Mouse (Mus musculus) cerebellum, adult 18-20 months (tissue): ENCODE results near the gene Fam169b.
"Not testable (repeated sequence)": the region's sequence is repeated elsewhere in the genome, so short reads cannot be mapped to it uniquely, and the experiment has no call there.

Experiments used
- DNase-seq, 2 experiments: peaks; one replicate each; pipeline ENCODE4 v3.0.0; 2021

Fam169b gene

DNA sequence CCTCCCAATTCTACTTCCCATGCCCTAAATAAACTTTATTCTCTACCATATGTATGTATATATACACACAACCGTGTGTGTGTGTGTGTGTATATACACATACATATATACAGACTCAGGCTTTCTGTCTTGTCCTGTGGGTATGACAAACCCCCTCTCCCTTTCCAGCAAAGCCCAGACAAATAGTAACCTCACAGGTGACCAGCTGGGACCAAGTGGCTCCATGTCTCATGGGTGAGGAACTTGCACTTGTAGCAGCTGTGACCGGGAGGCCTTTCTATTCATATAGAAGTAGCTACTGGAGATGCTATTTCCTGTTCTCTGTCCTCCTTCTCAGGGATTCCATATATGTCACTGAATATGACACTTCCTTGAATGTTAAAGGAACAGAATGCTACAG, 13.9 kb downstream of the Fam169b start:
- DNase-seq: no peak

DNA sequence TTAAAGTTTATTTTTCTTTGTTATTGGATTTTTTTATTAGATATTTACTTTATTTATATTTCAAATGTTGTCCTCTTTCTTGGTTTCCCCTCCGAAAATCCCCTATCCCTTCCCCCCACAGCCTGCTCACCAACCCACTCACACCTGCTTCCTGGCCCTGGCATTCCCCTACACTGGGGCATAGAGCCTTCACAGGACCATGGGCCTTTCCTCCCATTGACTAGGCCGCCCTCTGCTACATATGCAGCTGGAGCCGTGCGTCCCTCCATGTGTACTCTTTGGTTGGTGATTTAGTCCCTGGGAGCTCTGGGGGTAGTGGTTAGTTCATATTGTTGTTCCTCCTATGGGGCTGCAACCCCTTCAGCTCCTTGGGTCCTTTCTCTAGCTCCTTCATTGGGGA, 14.4 kb downstream of the Fam169b start:
- not testable (repeated sequence) for DNase-seq

DNA sequence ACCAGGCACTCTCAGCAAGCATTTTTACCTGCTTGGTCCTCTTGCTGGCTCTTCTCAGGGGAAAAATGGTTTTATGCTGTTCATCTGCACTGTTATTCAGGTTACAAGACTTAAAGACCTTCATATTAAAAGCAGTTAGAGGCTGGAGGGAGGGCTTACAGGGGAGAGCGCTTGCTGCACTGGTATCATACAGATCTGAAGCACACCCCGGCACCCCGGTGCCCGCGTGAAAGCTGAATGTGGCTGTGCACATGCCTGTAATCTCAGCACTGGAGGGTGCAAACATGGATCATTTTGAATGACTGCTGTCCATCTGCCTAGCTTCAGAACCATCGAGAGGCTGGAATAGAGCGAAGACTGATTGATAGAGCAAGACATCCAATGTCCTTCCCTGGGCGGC, 15.4 kb downstream of the Fam169b start:
- no peak for DNase-seq

DNA sequence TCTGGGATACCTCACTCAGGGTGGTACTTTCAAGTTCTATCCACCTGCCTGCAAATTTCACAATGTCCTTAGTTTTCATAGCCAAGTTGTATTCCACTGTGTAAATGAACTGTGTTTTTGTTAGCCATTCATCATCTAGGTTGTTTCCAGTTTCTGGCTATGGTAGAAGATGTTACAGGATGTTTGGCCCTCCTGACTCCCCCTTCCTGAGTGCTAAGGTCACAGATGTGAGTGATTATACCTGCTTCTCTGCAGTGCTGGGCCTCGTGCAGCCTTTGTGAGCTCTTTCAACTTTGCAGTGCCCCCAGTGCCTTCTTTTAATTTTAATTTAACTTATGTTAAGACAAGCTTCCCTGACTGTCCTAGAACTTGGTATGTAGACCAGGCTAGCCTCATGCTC, 18.0 kb downstream of the Fam169b start:
- DNase-seq: no peak

DNA sequence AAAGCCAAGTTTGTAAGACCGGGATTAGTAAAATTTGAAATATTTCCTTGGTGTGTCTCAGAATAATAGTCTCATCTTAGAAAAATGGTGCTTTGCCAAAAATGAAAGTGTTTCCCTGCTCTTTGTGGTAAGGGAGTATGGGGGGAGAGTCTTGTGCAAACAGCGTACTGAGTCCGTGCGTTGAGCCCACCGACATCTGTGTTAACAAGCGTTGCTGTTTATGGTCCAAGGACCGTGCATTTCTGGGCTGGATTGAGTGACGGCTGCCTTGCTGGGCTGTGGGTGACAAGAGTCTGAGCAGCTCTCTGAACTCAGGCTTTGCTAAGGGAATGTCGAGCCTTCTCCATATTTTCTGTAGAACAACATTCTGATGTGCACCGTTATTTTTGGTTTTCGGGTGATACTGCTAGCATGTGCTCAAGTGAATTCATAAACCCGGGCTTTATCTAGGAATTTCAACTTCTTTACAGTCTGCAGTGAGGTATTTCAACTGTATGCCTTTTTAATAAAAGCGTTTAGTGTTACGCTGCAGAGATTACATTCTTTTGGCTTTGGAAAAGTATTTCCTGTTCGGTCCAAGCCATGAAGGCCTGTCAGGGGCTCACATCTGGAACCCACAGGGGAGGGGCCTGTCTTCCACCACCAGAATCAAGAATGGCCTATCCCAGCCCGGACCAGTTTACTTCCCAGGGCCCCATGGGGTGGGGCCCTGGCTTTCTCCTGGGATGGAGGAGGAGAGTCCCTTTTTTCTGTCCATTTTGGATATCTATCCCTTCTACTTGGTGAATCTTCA, 20.6 kb downstream of the Fam169b start:
- DNase-seq: no peak

DNA sequence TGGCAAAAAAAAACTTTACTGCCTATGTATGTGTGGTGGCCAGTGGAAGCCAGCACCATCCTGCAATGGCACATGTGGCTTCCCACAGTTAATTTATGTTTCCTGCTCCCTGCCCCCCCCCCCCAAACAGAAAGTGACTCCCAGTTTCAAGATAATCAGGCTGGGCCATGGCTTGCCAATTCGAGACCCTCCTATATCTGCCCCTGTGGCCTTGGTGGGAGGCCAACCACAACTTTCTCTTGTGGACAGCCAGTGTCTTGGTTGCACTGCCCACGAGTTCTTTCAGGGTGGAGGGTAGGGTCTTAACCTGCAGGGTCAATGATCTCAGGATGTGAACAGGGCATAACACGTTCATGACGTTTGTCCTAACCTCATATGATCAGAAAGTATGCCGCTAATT, 22.8 kb downstream of the Fam169b start:
- no peak for DNase-seq

DNA sequence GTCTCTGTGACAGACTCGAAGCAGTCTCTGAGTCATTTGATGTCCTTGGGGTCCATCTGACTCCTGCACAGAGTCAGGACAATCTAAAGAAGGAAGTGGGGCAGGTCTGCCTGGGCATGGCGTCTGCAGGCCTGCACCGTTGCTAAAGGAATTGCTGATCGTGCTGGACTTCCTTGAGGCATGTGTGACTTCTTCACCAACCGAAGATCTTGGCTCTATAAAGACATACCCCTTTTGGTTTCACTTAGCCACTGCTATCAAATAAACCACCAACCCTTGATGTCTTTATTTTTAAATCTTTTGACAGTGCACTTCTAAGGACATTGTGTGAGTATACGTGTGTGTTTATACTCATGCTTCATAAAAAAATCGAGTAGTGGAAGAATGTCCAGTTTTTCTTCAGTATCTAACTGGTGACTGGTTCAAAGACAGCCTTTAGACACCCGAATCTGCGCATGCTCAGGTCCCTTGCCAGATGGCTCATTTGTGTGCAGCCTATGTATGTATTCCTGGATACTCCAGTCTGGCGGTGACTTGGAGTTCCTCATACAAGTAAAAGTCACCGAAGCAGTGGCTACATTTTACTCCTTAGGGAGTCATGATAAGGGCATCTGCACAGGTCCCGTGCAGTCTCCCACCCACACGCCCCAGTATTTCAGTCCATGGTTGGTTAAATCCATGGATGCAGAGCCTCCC, 24.9 kb downstream of the Fam169b start:
- DNase-seq: no peak

DNA sequence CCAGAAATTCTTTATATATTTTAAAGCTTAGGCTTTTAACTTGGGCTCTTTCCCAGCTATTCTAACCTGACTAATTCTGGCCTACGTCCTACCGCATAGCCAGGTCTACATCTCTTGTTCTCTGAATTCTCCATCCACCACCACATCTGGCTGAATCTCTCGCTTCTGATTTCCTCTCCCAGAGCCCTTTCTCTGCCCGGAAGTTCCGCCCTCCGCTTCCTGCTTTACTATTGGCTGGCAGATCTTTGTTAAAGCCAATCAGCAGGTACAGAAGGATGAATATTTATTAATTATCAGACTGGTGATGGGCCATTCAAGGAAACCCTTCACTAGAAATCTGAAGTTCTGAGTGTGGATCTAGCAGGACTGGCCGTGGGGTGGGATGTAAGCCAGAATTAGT, 27.5 kb downstream of the Fam169b start:
- no peak for DNase-seq

DNA sequence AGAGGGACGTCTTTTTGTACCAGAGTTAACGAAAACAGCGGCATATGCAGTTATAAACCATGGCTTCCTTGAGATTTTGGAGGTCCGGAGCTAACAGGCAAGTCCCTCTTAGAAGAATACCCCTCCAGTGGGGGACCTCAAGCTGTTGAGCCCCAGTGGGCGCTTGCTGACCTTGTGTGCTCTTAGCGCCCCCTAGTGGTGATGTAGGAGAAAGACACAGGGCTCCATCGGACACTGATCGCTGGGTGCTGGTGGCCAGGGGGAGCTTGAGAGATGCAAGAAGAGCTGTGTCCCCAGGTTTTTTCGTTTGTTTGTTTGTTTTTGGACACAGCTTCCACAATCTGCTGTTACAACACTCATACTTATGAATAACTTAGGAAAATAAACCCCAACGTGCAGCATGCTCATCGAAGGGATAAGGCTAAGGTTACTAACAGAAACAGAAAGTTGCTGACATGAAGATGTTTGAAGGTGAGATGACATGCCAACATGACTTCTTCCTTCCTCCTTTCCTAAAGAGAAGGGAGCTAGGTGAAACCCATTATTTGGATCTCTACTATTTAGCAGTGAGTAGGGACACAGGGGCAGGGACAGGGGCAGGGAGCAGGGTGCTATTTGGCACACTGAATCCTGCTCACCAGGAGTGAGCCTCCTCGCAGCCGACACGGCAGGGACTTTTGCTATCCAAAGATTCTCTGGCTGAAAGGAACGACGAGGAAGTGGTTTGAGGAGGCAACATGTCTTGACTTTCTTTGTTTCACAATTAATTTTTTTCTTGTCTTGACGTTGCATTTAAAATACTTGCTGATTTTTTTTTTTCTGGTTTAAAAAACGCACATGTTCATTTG, 29.2 kb downstream of the Fam169b start:
- peak; percentile 50 to 73 for DNase-seq

DNA sequence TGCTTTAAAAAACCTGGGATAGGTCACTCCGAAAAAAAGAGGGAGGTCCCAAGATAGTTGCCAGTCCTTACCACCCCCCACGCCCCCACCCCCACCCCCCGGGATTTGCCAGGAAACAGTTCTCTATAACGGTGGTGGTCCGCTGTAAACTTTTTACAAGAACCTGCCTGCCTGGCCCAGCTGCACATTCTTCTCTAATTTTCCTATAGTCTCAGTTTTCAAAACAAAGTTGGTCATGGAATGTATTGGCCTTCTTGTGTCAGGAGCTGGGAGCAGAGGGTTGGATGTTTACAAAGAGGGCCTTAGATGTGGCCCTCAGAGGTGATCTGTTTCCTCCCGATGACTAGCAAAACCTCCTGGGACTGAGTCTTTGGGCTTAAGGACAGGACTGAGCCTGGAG, 30.0 kb downstream of the Fam169b start:
- no peak for DNase-seq

DNA sequence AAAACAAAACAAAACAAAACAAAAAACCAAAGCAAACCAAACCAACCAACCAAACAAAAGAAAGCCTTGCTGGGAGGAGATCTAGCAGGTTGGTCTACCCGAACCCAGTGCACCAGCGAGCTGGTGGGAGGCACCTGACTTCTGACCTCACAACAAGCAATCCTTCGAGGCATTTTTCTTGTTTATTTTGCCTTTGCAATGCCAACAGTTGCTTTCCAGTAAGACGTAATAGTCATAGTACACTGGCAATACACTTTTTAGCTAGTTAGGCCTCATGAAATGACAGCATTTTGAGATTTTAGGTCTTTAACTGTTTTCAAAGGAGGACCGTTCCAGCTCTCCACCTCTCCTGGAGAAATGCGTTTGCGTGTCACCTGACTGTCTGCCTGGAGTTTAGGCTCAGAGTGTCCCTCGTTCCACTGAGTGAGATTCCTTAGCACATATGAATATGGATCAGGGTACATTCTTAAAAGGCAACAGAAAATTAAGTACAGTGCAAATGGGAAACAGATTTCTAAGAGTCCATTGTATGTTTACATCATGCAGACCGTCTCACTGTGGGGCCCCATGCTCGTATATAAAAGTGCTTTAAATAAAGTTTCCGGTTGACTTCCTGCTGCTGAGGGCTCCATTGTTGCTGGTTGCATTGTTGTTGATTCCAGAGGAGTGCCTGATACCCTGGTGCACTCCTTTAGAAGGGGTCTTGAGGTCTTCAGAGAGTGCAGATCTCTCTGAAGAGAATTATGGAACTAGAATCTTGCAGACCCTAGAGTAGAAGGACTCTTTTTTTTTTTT, 32.3 kb downstream of the Fam169b start:
- DNase-seq: no peak

DNA sequence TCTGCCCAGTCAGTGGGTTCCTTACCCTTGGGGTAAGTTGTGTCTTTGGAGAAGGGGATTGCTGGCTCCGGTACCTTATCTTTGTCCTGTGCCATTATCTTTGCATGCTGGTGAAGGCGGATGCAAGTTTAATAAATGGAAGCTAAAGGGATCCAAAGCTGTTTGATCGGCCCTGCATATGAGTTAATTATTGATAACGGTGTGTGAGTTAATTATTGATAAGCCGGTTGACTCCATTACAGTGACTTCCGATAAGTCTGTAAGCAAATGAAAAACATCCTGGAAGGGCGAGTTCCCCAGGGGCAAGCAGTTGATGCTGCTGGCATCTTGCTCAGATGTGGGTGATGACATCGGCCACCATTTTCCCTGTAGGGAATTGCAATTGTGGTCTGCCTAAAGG, 33.1 kb downstream of the Fam169b start:
- DNase-seq: no peak

DNA sequence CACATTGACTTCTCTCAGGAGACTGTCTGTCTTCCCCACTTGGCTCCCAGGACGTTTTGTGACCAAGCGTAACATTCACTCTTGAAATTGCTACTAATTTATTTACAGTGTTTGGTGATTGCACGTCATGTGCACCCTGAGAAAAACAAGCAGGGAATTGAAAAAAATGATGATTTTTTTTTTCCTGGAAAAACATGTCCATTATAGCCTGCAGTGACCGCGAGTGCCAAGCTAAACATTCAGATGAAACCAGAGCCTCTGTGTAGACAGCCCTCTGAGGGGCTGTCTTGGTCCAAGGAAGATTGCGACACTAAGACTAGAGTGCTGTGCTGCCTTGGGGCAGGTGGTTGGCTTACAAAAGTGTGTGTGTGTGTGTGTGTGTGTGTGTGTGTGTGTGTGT, 37.8 kb downstream of the Fam169b start:
- DNase-seq: no peak

DNA sequence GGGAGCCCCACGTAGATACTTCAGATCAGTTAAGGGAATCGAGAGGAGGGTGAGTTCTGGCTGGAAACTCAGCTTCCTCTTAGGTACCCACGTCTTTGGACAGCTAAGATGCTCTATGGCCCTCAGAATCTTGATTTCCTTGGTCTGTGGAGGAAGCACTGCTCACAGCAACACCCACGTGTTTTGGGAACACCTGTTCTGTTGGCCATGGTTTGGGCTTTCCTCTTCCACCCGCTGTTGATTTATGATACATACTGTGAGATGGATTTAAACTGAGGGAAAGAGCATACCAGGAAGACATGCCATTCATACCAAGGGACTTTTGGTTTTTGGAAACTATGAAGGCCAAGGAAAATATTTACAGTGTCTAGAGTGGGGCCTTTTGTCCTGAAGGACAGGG, 38.8 kb downstream of the Fam169b start:
- peak; percentile 32 to 41 for DNase-seq

DNA sequence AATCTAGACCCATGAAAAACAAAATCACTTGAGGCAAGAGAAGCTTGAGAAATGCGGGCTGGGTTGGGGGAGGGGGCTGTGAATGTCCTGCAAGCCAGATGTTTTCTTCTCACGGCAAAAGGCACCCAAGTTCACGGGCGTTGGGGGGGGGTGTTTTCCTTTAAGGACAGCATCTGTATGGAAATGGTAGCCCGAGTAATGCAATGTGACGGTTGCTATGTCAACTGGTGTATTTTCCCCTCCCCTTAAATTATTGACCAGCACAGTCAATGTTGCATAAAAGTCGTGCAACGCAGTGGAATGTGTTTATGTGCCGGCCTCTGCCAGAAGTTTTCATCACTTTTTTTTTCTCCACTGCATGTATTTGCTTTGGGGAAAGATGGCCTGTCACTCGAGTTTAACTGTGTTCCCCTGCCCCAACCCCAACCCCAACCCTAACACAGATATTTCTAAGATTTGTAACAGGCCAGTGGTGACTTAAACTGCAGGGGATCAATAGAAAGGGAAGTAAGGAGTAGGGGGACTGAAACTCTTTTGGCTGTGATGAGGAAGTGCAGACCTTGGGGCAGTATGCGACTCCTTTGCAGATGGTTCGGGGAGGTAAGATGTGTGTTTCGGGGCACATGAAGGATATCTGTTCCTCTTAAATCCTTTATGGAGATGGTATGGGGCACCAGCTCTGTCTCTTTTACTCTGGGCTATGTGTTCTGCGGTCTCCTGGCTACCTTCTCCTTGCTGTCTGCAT, 39.6 kb downstream of the Fam169b start:
- DNase-seq: no peak

DNA sequence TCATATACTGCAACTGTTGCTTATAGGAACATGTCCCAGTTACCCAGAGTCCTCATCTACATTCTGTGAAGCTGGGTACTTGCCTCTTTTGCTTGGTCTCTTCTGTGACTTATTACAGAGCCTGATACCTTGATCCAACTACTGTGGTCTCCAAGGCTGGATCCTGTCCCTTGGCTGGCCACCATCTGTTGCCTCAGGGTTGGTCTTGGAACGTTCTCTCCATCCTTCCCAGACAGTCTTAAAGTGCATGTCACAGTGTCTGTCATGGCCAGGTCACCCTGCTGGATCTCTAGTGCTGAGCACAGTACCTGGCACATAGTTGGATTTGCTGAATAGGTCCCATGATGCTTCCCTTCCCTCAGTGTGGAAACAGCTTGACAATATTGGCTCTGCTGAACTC, 40.6 kb downstream of the Fam169b start:
- no peak for DNase-seq

DNA sequence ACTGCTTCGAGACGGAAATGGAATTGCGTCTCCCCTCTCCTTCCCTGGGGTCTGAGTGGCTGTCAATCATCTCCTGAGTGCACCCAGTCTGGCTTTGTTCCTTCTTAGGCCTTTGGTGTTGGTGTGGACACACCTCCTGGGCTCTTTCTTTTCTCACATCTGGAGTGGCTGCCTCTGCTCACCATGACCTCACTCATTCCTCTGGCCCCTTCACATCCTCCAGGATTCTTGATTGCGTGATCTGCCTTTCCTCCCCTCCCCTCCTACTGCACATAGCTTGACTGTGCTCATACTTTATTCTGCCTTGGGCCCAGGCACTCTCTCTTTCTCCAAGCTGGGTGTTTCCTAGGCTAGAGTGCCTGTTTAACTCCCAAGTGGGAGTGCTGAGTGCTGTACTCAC, 41.4 kb downstream of the Fam169b start:
- DNase-seq: no peak

DNA sequence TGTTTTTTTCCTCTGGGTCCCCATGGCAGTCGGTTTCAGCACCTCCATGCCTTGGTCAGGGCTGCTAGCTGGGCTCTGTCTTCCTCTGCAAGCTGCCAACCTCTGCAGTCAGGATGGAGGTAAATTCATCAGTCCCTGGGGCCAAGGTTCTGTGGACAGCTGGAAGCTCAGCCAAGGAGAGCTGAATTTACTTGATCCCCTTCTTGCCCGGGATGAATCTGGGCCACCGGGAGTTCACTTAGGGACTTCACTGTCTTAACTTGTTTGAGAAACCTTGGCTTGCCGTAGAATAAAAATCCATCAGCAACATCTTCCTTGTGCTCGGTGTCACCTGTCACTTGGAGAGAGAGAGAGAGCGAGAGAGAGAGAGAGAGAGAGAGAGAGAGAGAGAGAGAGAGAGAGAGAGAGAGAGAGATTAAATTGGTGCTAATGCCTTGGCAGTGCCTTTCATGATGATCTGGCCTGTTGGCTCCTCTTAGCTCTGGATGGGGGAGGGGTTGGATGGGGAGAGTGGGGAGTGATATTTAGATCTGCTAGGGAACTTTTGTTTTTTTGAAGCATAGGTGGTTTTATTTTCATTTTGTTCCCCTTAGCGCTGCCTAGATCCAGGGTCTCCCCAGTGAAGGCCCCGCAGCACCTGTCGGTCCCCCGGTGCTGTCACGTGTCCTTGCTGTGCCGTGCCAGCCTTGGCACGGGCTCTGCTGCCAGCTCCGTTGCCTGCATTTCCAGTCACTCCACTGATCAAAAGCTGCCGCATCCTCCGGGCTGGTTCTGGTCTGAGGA, 44.6 kb downstream of the Fam169b start:
- peak; percentile 65 to 73 for DNase-seq

DNA sequence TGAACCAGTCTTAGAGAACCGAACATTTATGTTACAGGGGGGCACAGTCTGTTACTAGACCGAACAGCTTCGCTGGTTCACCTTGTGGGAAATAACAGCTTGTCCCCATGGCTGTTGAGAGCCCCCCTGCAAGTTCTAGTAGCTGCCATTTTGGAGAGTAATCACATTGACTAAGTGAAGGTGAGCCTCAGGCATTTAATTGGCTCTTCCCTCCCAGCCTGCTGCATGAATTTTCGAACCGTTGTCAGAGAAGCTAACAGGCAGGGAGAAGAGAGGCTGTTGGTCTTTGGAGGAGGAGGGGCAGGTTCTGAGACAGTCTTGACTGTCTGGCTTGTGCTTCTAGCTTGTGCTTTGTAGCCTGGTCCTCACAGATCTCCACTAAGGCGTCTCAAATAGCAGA, 45.3 kb downstream of the Fam169b start:
- no peak for DNase-seq

DNA sequence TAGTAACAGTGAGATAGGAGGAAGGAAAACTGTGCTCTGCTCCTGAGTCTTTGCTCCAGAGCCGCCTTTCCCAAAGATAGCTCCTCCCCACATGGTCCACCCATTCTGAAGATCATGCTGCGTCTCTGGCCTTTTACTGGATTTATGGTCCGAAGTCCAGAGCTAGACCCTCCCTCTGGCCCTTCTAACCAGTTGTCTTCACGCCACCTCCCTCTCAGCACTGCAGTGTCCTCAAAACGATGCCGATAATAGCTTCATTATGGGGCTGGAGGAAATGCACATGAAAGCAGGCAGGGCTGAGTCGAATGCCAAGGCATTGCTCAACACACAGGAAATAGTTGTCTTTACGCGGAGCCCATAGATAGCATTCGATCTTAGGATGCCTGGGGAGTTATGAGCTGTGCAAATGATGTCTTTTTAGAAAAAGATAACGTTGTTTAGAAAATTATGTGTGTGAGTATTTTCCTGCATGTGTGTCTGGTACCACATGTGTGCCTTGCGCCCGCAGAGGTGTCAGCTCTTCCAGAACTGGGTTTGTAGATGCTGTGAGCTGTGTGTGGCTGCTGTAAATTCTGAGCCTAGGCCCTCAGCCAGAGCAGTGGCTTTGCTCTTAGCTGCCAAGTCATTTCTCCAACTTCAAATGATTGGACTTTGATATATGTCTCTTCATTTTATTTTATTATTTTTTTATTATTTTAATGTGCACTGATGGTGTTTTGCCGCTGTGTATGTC, 46.6 kb downstream of the Fam169b start:
- DNase-seq: no peak

DNA sequence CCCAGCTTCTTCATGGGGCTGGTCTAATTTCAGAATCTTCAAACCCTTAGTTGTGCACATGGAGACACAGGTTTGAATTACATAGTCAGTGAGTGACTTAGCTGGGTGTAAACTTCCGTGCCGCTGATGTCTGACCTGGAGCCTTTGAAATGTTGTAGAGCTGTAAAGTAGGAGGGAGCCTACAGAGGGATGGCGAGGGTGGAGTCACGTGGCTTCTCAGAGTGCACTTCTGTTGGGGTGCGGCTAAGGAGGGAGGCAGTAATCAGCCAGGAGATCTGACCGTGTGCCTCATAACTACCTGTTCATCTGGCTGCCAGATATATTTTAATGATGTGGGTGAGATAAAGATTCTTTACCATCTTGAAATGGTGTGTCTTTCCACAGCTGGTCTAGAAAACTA, 49.4 kb downstream of the Fam169b start:
- DNase-seq: no peak
